Comparison of ENCODE assay signal across 12 mouse cellular contexts in genomic region chr13:6005901-6006300, GRCm38 (mm10).
"Had no signal": no experiment of that assay in that cellular context is flagged by ENCODE, and none has a peak within 500 bp of the region (broad histone marks: within the 10 kb centered on the region; RNA-seq: fewer than 3 reads in every experiment).

No protein-coding gene starts in this region.

- H3K27ac ChIP-seq: limb, embryonic 13.5 days; liver, embryonic 14.5 days; midbrain, embryonic 12.5 days; neural tube, embryonic 15.5 days; stomach, postnatal 0 days had no signal

- DNase-seq: kidney, postnatal 36 days; layer of hippocampus, adult 9-11 months; layer of hippocampus, postnatal 36 days; lung, adult 18-20 months; right cerebral cortex, adult 18-20 months; thymus, postnatal 4 days had no signal

- H3K4me2 ChIP-seq: limb, embryonic 13.5 days; midbrain, embryonic 12.5 days; neural tube, embryonic 15.5 days had no signal

- H3K4me1 ChIP-seq: limb, embryonic 13.5 days; midbrain, embryonic 12.5 days; neural tube, embryonic 15.5 days had no signal

- H3K36me3 ChIP-seq: limb, embryonic 13.5 days; midbrain, embryonic 12.5 days; neural tube, embryonic 15.5 days had no signal

- H3K9me3 ChIP-seq: limb, embryonic 13.5 days; midbrain, embryonic 12.5 days; neural tube, embryonic 15.5 days had no signal

- H3K4me3 ChIP-seq: limb, embryonic 13.5 days; midbrain, embryonic 12.5 days; myocyte; neural tube, embryonic 15.5 days had no signal

- H3K27me3 ChIP-seq: limb, embryonic 13.5 days; midbrain, embryonic 12.5 days; neural tube, embryonic 15.5 days had no signal

- H3K9ac ChIP-seq: limb, embryonic 13.5 days; liver, embryonic 14.5 days; midbrain, embryonic 12.5 days; neural tube, embryonic 15.5 days had no signal
